Mouse (Mus musculus) midbrain, embryonic 15.5 days (tissue): Measurements from ENCODE around the gene Gnl3l. TPM values are rescaled to one million over a fixed set of nuclear protein-coding genes. Genes with fewer than 3 reads are reported as not detected.

Experiments
- ATAC-seq: fragments of 200-750 bp; cut with Nextera tagmentation; replicated peaks from 2 replicates; pipeline ENCODE4 v1.8.0; 2017; ENCODE audit warnings: moderate TSS enrichment
- H3K27ac ChIP-seq: fragments of 300-500 bp; sonication (generic); 2 replicates; pipeline ENCODE4 v1.5.1; 2015; ENCODE audit warnings: mild to moderate bottlenecking, inconsistent platforms
- H3K27me3 ChIP-seq: fragments of 300-500 bp; sonication (generic); replicated peaks from 2 replicates; pipeline ENCODE4 v1.6.1; 2015; ENCODE audit warnings: inconsistent platforms
- H3K36me3 ChIP-seq: fragments of 300-500 bp; sonication (generic); replicated peaks from 2 replicates; pipeline ENCODE4 v1.6.1; 2015; ENCODE audit warnings: inconsistent platforms
- H3K4me1 ChIP-seq: fragments of 300-500 bp; sonication (generic); 2 replicates; pipeline ENCODE4 v1.6.1; 2015; ENCODE audit warnings: inconsistent platforms
- H3K4me2 ChIP-seq: fragments of 300-500 bp; sonication (generic); 2 replicates; pipeline ENCODE4 v1.6.1; 2015; ENCODE audit warnings: inconsistent platforms, mild to moderate bottlenecking, moderate library complexity
- H3K4me3 ChIP-seq: fragments of 300-500 bp; sonication (generic); 2 replicates; pipeline ENCODE4 v1.5.1; 2015; ENCODE audit warnings: mild to moderate bottlenecking, inconsistent platforms
- H3K9ac ChIP-seq: fragments of 300-500 bp; sonication (generic); 2 replicates; pipeline ENCODE4 v1.6.1; 2015; ENCODE audit warnings: mild to moderate bottlenecking, inconsistent platforms
- H3K9me3 ChIP-seq: fragments of 300-500 bp; sonication (generic); 2 replicates; pipeline ENCODE4 v1.6.1; 2016; ENCODE audit warnings: inconsistent platforms
- WGBS: fragments of 180-500 bp; shearing (Covaris S2); methylation state at CpG from one replicate; pipeline ENCODE4 v1.1.7; 2015; ENCODE audit warnings: mixed read lengths; 5-methylcytosine and 5-hydroxymethylcytosine counted together
- polyA plus RNA-seq: library from polyadenylated mRNA; unstranded; fragments of >200 nt; fragmentation: Nextera tagmentation; extraction: Ambion mirVana; gene quantifications from 2 replicates; pipeline ENCODE4 v1.2.1, GENCODE M21; 2015

Gnl3l gene
- polyA plus RNA-seq, 1 experiment from 2014 or later, result 97.9 TPM

GRCm38 (mm10) chrX:150955441-150955840, 61.7 kb downstream of the Gnl3l start:
- Histone ChIP-seq H3K27me3 (no peaks in the 10 kb centered on the region; the same call in 1 of the 2 replicates), H3K27ac (no peak overlapping the region), H3K4me3 (no peak overlapping the region), H3K4me2 (no peak overlapping the region), H3K9me3 (no peaks in the 10 kb centered on the region), H3K36me3 (no peaks in the 10 kb centered on the region), H3K9ac (no peak overlapping the region), H3K4me1 (no peaks in the 10 kb centered on the region; the same call in 1 of the 2 replicates)
- 53% methylated on average over 2 of the region's 2 CpGs for WGBS
- ATAC-seq, result no peak

GRCm38 (mm10) chrX:150954721-150955120, 62.4 kb downstream of the Gnl3l start:
- 83% methylated on average over 1 of the region's 1 CpGs for WGBS
- ATAC-seq, result no peak
- Histone ChIP-seq H3K4me1 (no peaks in the 10 kb centered on the region; the same call in 1 of the 2 replicates), H3K4me3 (no peak overlapping the region), H3K9ac (no peak overlapping the region), H3K27ac (no peak overlapping the region), H3K4me2 (no peak overlapping the region), H3K36me3 (no peaks in the 10 kb centered on the region), H3K27me3 (no peaks in the 10 kb centered on the region; the same call in 1 of the 2 replicates), H3K9me3 (no peaks in the 10 kb centered on the region)

Other genes starting within 250 kb of the Gnl3l start
- 418 TPM in 2 replicates for gene Maged2, start 203.0 kb downstream of the Gnl3l start, polyA plus RNA-seq
- 15.7 and 16.2 TPM in 2 replicates for gene Fgd1, start 28.8 kb upstream of the Gnl3l start, polyA plus RNA-seq
- gene Tsr2, start 79.2 kb upstream of the Gnl3l start, polyA plus RNA-seq, result 40.6 and 41.3 TPM in 2 replicates
- gene Wnk3, start 180.8 kb upstream of the Gnl3l start, polyA plus RNA-seq, result 18.4 and 19.0 TPM in 2 replicates